Mouse (Mus musculus): ENCODE results near the gene Galnt9. TPM values are rescaled to one million over a fixed set of nuclear protein-coding genes. Genes with fewer than 3 reads are reported as not detected.

Galnt9 gene
- polyA plus RNA-seq (2014; fragmentation: Nextera tagmentation; extraction: Ambion mirVana): 0.50 and 2.0 TPM in 2 replicates

DNA sequence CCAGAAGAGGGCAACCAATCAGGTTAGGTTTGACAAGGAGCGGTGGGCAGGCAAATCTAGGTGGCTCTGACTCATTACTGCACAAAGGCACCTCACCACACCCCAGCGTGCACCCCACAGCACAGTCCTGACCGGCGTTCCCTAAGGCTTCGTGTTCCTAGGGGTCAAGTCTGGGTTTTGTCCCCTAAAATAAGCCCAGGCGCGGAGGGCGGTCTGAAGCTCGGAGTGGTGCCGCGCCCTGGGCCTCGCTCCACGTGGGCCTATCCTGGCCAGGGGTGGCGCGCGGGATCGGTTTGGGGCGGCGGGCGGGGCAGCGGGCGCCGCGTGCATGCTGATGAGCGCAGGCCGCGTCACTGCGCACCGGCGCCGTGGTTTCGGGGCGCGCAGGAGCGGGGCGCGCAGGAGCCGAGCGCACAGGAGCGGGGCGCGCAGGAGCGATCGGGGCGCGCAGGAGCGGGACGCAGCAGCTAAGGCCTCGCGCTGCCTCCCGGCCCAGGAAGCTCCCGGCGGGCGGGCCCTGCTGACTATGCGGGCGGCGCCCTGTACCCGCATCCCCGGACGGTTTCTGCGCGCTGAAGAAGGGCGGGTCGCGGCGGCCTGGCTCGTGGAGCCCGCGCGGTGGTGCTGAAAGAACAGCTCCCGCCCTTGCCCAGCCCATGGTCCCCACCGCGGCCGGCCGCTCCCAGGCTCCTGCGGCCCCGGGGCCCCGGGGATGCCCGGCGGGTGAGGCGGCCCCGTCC lies at the start of gene Galnt9:
Gene Galnt9, plus strand, starts transcription at position 405 of the 740 bp plus-strand sequence.
- DNase-seq (ENCODE audit: low spot score): peak; percentile 87
- Histone ChIP-seq H3K27ac (replicated peaks; ENCODE audit: low read depth, low read length) (no peak within 1 kb of the TSS), H3K4me1 (ENCODE audit: control insufficient read depth, insufficient read depth, low read length) (no peaks in the 10 kb centered on the region), H3K4me2 (ENCODE audit: low read depth, low read length) (peak within 1 kb of the TSS; percentile 88), H3K27me3 (ENCODE audit: control insufficient read depth, insufficient read depth, low read length) (peaks cover 38% of the 10 kb centered on the region), H3K9ac (replicated peaks; ENCODE audit: low read length) (peak within 1 kb of the TSS; percentile 32; the same call in 1 of the 2 replicates), H3K4me3 (ENCODE audit: low read depth, low read length) (peak within 1 kb of the TSS; percentile 41), H3K9me3 (replicated peaks; ENCODE audit: control insufficient read depth, low read length) (no peaks in the 10 kb centered on the region), H3K36me3 (replicated peaks; ENCODE audit: control insufficient read depth, insufficient read depth, low read depth, low read length) (no peaks in the 10 kb centered on the region)
- ATAC-seq (replicated peaks; ENCODE audit: insufficient number of reproducible peaks, low FRiP score, low TSS enrichment, low read depth): peak; percentile 70
- under 1% methylated on average over 80 of the region's 82 CpGs for WGBS

- no peak for DNase-seq (ENCODE audit: low spot score)
- no peak overlapping the region for H3K4me2 ChIP-seq (ENCODE audit: low read depth, low read length)
- 77% methylated on average over 4 of the region's 4 CpGs for WGBS
- H3K4me1 ChIP-seq (ENCODE audit: control insufficient read depth, insufficient read depth, low read length): no peaks in the 10 kb centered on the region
- no peaks in the 10 kb centered on the region for H3K27me3 ChIP-seq (ENCODE audit: control insufficient read depth, insufficient read depth, low read length)
- H3K36me3 ChIP-seq (replicated peaks; ENCODE audit: control insufficient read depth, insufficient read depth, low read depth, low read length): no peaks in the 10 kb centered on the region
- no peak overlapping the region; the same call in 1 of the 2 replicates for H3K9ac ChIP-seq (replicated peaks; ENCODE audit: low read length)
- no peak overlapping the region for H3K4me3 ChIP-seq (ENCODE audit: low read depth, low read length)
- no peak for ATAC-seq (replicated peaks; ENCODE audit: insufficient number of reproducible peaks, low FRiP score, low TSS enrichment, low read depth)
- no peaks in the 10 kb centered on the region for H3K9me3 ChIP-seq (replicated peaks; ENCODE audit: control insufficient read depth, low read length)
- no peak overlapping the region for H3K27ac ChIP-seq (replicated peaks; ENCODE audit: low read depth, low read length)
Observed at GRCm38 (mm10) chr5:110494396-110494795, 49.8 kb upstream of the Galnt9 start.

GRCm38 (mm10) chr5:110495051-110495450 lies 49.1 kb upstream of the Galnt9 start:
- no peaks in the 10 kb centered on the region for H3K4me1 ChIP-seq (ENCODE audit: control insufficient read depth, insufficient read depth, low read length)
- ATAC-seq (replicated peaks; ENCODE audit: insufficient number of reproducible peaks, low FRiP score, low TSS enrichment, low read depth) (no peak), DNase-seq (ENCODE audit: low spot score) (no peak)
- no peaks in the 10 kb centered on the region for H3K36me3 ChIP-seq (replicated peaks; ENCODE audit: control insufficient read depth, insufficient read depth, low read depth, low read length)
- no peak overlapping the region for H3K9ac ChIP-seq (replicated peaks; ENCODE audit: low read length)
- WGBS: 64% methylated on average over 6 of the region's 6 CpGs
- H3K4me3 ChIP-seq (ENCODE audit: low read depth, low read length): no peak overlapping the region
- H3K27ac ChIP-seq (replicated peaks; ENCODE audit: low read depth, low read length): no peak overlapping the region
- H3K9me3 ChIP-seq (replicated peaks; ENCODE audit: control insufficient read depth, low read length): no peaks in the 10 kb centered on the region
- H3K4me2 ChIP-seq (ENCODE audit: low read depth, low read length): no peak overlapping the region
- H3K27me3 ChIP-seq (ENCODE audit: control insufficient read depth, insufficient read depth, low read length): no peaks in the 10 kb centered on the region

DNA sequence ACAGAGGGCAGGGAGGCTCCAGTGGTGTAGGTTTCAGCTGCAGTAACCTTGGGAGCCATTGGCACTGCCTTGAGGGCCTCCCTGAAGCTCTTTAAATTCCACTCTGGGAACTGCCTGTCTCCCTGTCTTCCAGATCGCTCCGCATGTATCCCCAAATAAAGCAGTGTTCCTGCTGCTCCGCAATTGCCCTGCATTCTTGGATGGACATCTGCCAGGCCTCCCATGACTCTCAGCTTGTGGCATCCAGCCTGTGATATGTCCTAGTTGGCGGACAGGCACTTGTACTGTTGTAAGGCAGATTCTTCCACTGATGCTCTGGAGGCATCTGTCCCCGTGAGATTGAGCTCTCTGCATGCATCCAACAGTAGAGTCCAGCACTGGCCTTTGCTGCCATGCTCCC lies 46.6 kb upstream of the Galnt9 start:
- H3K4me2 ChIP-seq (ENCODE audit: low read depth, low read length): no peak overlapping the region
- 75% methylated on average over 5 of the region's 5 CpGs for WGBS
- no peak for ATAC-seq (replicated peaks; ENCODE audit: insufficient number of reproducible peaks, low FRiP score, low TSS enrichment, low read depth)

DNA sequence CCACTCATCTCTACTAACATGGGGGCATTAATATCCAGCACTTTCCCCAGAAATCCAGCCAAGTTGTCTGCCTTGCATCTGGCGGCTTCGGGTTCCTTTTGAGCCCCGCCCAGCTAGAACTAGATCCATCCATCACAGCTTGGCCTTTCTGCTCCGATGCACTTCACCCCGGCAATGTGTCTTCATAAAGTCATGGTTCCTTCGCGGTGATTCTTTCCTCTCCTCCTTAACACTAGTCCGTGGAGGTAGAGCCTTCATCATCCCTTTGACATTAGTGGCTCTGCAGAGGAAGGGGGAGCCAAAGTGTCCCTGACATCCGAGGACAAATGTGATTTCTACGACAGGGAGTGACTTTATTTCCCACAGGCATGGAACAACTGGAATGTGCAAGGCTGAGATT lies 46.1 kb upstream of the Galnt9 start:
- Histone ChIP-seq H3K4me2 (ENCODE audit: low read depth, low read length) (no peak overlapping the region), H3K9me3 (replicated peaks; ENCODE audit: control insufficient read depth, low read length) (no peaks in the 10 kb centered on the region), H3K27ac (replicated peaks; ENCODE audit: low read depth, low read length) (no peak overlapping the region), H3K4me1 (ENCODE audit: control insufficient read depth, insufficient read depth, low read length) (no peaks in the 10 kb centered on the region), H3K4me3 (ENCODE audit: low read depth, low read length) (no peak overlapping the region), H3K9ac (replicated peaks; ENCODE audit: low read length) (no peak overlapping the region), H3K36me3 (replicated peaks; ENCODE audit: control insufficient read depth, insufficient read depth, low read depth, low read length) (no peaks in the 10 kb centered on the region), H3K27me3 (ENCODE audit: control insufficient read depth, insufficient read depth, low read length) (no peaks in the 10 kb centered on the region)
- DNase-seq (ENCODE audit: low spot score) (no peak), ATAC-seq (replicated peaks; ENCODE audit: insufficient number of reproducible peaks, low FRiP score, low TSS enrichment, low read depth) (no peak)
- 74% methylated on average over 10 of the region's 10 CpGs for WGBS

More for the DNA sequence above, 46.6 kb upstream of the Galnt9 start:
- H3K4me3 ChIP-seq (ENCODE audit: low read depth, low read length): no peak overlapping the region
- no peaks in the 10 kb centered on the region for H3K9me3 ChIP-seq (replicated peaks; ENCODE audit: control insufficient read depth, low read length)
- no peaks in the 10 kb centered on the region for H3K36me3 ChIP-seq (replicated peaks; ENCODE audit: control insufficient read depth, insufficient read depth, low read depth, low read length)
- no peak overlapping the region for H3K9ac ChIP-seq (replicated peaks; ENCODE audit: low read length)
- DNase-seq (ENCODE audit: low spot score): no peak
- H3K27ac ChIP-seq (replicated peaks; ENCODE audit: low read depth, low read length): no peak overlapping the region
- H3K27me3 ChIP-seq (ENCODE audit: control insufficient read depth, insufficient read depth, low read length): no peaks in the 10 kb centered on the region
- H3K4me1 ChIP-seq (ENCODE audit: control insufficient read depth, insufficient read depth, low read length): no peaks in the 10 kb centered on the region

GRCm38 (mm10) chr5:110500233-110500632 lies 43.9 kb upstream of the Galnt9 start:
- no peaks in the 10 kb centered on the region for H3K36me3 ChIP-seq (replicated peaks; ENCODE audit: control insufficient read depth, insufficient read depth, low read depth, low read length)
- no peaks in the 10 kb centered on the region for H3K9me3 ChIP-seq (replicated peaks; ENCODE audit: control insufficient read depth, low read length)
- DNase-seq (ENCODE audit: low spot score) (no peak), ATAC-seq (replicated peaks; ENCODE audit: insufficient number of reproducible peaks, low FRiP score, low TSS enrichment, low read depth) (no peak)
- no peak overlapping the region for H3K4me2 ChIP-seq (ENCODE audit: low read depth, low read length)
- H3K4me1 ChIP-seq (ENCODE audit: control insufficient read depth, insufficient read depth, low read length): no peaks in the 10 kb centered on the region
- H3K4me3 ChIP-seq (ENCODE audit: low read depth, low read length): no peak overlapping the region
- H3K27ac ChIP-seq (replicated peaks; ENCODE audit: low read depth, low read length): no peak overlapping the region
- H3K27me3 ChIP-seq (ENCODE audit: control insufficient read depth, insufficient read depth, low read length): no peaks in the 10 kb centered on the region
- WGBS: 65% methylated on average over 4 of the region's 4 CpGs
- H3K9ac ChIP-seq (replicated peaks; ENCODE audit: low read length): no peak overlapping the region

DNA sequence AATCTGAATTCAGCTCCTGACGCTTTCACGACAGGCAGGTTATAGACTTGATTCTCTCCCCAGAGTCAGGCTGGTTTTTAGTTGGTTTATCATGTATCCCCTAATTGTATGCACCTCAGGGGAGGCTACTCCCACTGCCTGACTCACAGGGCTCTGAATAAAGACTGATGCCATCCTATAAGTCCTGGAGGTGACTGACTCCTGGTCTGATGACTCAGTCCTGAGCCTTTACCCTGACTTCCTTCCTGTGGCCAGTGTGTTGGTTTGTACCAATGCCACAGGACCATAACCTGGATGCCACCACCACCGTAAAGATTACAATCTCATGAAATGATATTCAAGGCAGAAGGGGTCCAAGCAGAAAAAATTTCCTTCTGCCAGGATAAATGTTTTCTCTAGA lies 40.8 kb upstream of the Galnt9 start:
- DNase-seq (ENCODE audit: low spot score) (no peak), ATAC-seq (replicated peaks; ENCODE audit: insufficient number of reproducible peaks, low FRiP score, low TSS enrichment, low read depth) (no peak)
- Histone ChIP-seq H3K27me3 (ENCODE audit: control insufficient read depth, insufficient read depth, low read length) (no peaks in the 10 kb centered on the region), H3K9me3 (replicated peaks; ENCODE audit: control insufficient read depth, low read length) (no peaks in the 10 kb centered on the region), H3K4me1 (ENCODE audit: control insufficient read depth, insufficient read depth, low read length) (no peaks in the 10 kb centered on the region), H3K4me2 (ENCODE audit: low read depth, low read length) (no peak overlapping the region), H3K36me3 (replicated peaks; ENCODE audit: control insufficient read depth, insufficient read depth, low read depth, low read length) (no peaks in the 10 kb centered on the region), H3K27ac (replicated peaks; ENCODE audit: low read depth, low read length) (no peak overlapping the region), H3K4me3 (ENCODE audit: low read depth, low read length) (no peak overlapping the region), H3K9ac (replicated peaks; ENCODE audit: low read length) (no peak overlapping the region)
- 94% methylated on average over 3 of the region's 3 CpGs for WGBS

GRCm38 (mm10) chr5:110505611-110506294 lies 38.4 kb upstream of the Galnt9 start:
- no peak overlapping the region for H3K4me2 ChIP-seq (ENCODE audit: low read depth, low read length)
- ATAC-seq (replicated peaks; ENCODE audit: insufficient number of reproducible peaks, low FRiP score, low TSS enrichment, low read depth): no peak

More at GRCm38 (mm10) chr5:110505611-110506294, 38.4 kb upstream of the Galnt9 start:
- Histone ChIP-seq H3K9me3 (replicated peaks; ENCODE audit: control insufficient read depth, low read length) (no peaks in the 10 kb centered on the region), H3K27ac (replicated peaks; ENCODE audit: low read depth, low read length) (no peak overlapping the region), H3K9ac (replicated peaks; ENCODE audit: low read length) (no peak overlapping the region), H3K4me1 (ENCODE audit: control insufficient read depth, insufficient read depth, low read length) (no peaks in the 10 kb centered on the region), H3K4me3 (ENCODE audit: low read depth, low read length) (no peak overlapping the region), H3K27me3 (ENCODE audit: control insufficient read depth, insufficient read depth, low read length) (no peaks in the 10 kb centered on the region), H3K36me3 (replicated peaks; ENCODE audit: control insufficient read depth, insufficient read depth, low read depth, low read length) (no peaks in the 10 kb centered on the region)
- DNase-seq (ENCODE audit: low spot score): no peak
- WGBS: 54% methylated on average over 10 of the region's 10 CpGs

All from embryonic facial prominence, embryonic 11.5 days (tissue).